Mouse (Mus musculus): ENCODE measurements around the gene Shroom3. TPM values are rescaled to one million over a fixed set of nuclear protein-coding genes. Genes with fewer than 3 reads are reported as not detected.

The Shroom3 gene
- polyA plus RNA-seq, 1 experiment: 0.57 TPM

GRCm38 (mm10) chr5:92688569-92688968, 5.3 kb downstream of the Shroom3 start:
- no peak overlapping the region for H3K4me3 ChIP-seq (ENCODE audit: insufficient read depth, poor library complexity, severe bottlenecking)
- no peaks in the 10 kb centered on the region for H3K36me3 ChIP-seq (ENCODE audit: control insufficient read depth, insufficient read depth)
- no peaks in the 10 kb centered on the region for H3K79me2 ChIP-seq (ENCODE audit: control insufficient read depth, insufficient read depth)
- H3K27me3 ChIP-seq (ENCODE audit: control insufficient read depth, insufficient read depth, insufficient read length): no peaks in the 10 kb centered on the region
- H3K79me3 ChIP-seq (ENCODE audit: low read depth): no peaks in the 10 kb centered on the region
- H3ac ChIP-seq (ENCODE audit: control insufficient read depth, insufficient read length, low read depth): no peak overlapping the region
- TF ChIP-seq CEBPB (IDR thresholded peaks at IDR 0.05; ENCODE audit: low read depth) (no peak), MAX (IDR thresholded peaks at IDR 0.05) (no peak), MYOG (IDR thresholded peaks at IDR 0.05; ENCODE audit: control insufficient read depth, extremely low read depth, insufficient read length) (no peak)

- no peak overlapping the region for H3K4me3 ChIP-seq (ENCODE audit: insufficient read depth, poor library complexity, severe bottlenecking)
- no peaks in the 10 kb centered on the region for H3K79me2 ChIP-seq (ENCODE audit: control insufficient read depth, insufficient read depth)
- no peak for TF ChIP-seq MYOD1 (IDR thresholded peaks at IDR 0.05; ENCODE audit: control insufficient read depth, insufficient read length, low read depth)
- no peak for TF ChIP-seq CEBPB (IDR thresholded peaks at IDR 0.05; ENCODE audit: low read depth)
- no peak for TF ChIP-seq MAX (IDR thresholded peaks at IDR 0.05)
- TF ChIP-seq USF1 (IDR thresholded peaks at IDR 0.05; ENCODE audit: low read depth): no peak
- TF ChIP-seq FOSL1 (IDR thresholded peaks at IDR 0.05; ENCODE audit: insufficient read depth, low read length, poor library complexity, severe bottlenecking): no peak
- TF ChIP-seq CTCF (IDR thresholded peaks at IDR 0.05; ENCODE audit: control insufficient read depth, insufficient read depth, insufficient read length): no peak
- no peak for TF ChIP-seq MYOG (IDR thresholded peaks at IDR 0.05; ENCODE audit: control insufficient read depth, extremely low read depth, insufficient read length)
- H3K27me3 ChIP-seq (ENCODE audit: control insufficient read depth, insufficient read depth, insufficient read length): no peaks in the 10 kb centered on the region
- no peaks in the 10 kb centered on the region for H3K79me3 ChIP-seq (ENCODE audit: low read depth)
- no peak overlapping the region for H3ac ChIP-seq (ENCODE audit: control insufficient read depth, insufficient read length, low read depth)
- H3K36me3 ChIP-seq (ENCODE audit: control insufficient read depth, insufficient read depth): no peaks in the 10 kb centered on the region
Measured at GRCm38 (mm10) chr5:92692206-92693007, 9.2 kb downstream of the Shroom3 start.

GRCm38 (mm10) chr5:92693744-92694143, 10.5 kb downstream of the Shroom3 start:
- no peak for TF ChIP-seq USF1 (IDR thresholded peaks at IDR 0.05; ENCODE audit: low read depth)

GRCm38 (mm10) chr5:92694316-92694995, 11.2 kb downstream of the Shroom3 start:
- TF ChIP-seq CTCF (IDR thresholded peaks at IDR 0.05; ENCODE audit: control insufficient read depth, insufficient read depth, insufficient read length): no peak
- TF ChIP-seq MYOD1 (IDR thresholded peaks at IDR 0.05; ENCODE audit: control insufficient read depth, insufficient read length, low read depth): no peak
- no peak for TF ChIP-seq MAX (IDR thresholded peaks at IDR 0.05)
- no peak for TF ChIP-seq FOSL1 (IDR thresholded peaks at IDR 0.05; ENCODE audit: insufficient read depth, low read length, poor library complexity, severe bottlenecking)
- TF ChIP-seq MYOG (IDR thresholded peaks at IDR 0.05; ENCODE audit: control insufficient read depth, extremely low read depth, insufficient read length): no peak
- TF ChIP-seq USF1 (IDR thresholded peaks at IDR 0.05; ENCODE audit: low read depth): no peak
- Histone ChIP-seq H3K4me3 (ENCODE audit: insufficient read depth, poor library complexity, severe bottlenecking) (no peak overlapping the region), H3ac (ENCODE audit: control insufficient read depth, insufficient read length, low read depth) (no peak overlapping the region), H3K27me3 (ENCODE audit: control insufficient read depth, insufficient read depth, insufficient read length) (no peaks in the 10 kb centered on the region), H3K79me3 (ENCODE audit: low read depth) (no peaks in the 10 kb centered on the region), H3K79me2 (ENCODE audit: control insufficient read depth, insufficient read depth) (no peaks in the 10 kb centered on the region), H3K36me3 (ENCODE audit: control insufficient read depth, insufficient read depth) (no peaks in the 10 kb centered on the region)

More at GRCm38 (mm10) chr5:92693744-92694143, 10.5 kb downstream of the Shroom3 start:
- H3K36me3 ChIP-seq (ENCODE audit: control insufficient read depth, insufficient read depth): no peaks in the 10 kb centered on the region
- H3K27me3 ChIP-seq (ENCODE audit: control insufficient read depth, insufficient read depth, insufficient read length): no peaks in the 10 kb centered on the region
- H3K79me3 ChIP-seq (ENCODE audit: low read depth): no peaks in the 10 kb centered on the region
- no peaks in the 10 kb centered on the region for H3K79me2 ChIP-seq (ENCODE audit: control insufficient read depth, insufficient read depth)
- H3K4me3 ChIP-seq (ENCODE audit: insufficient read depth, poor library complexity, severe bottlenecking): no peak overlapping the region
- H3ac ChIP-seq (ENCODE audit: control insufficient read depth, insufficient read length, low read depth): no peak overlapping the region

- TF ChIP-seq CEBPB (IDR thresholded peaks at IDR 0.05; ENCODE audit: low read depth) (no peak), USF1 (IDR thresholded peaks at IDR 0.05; ENCODE audit: low read depth) (no peak), FOSL1 (IDR thresholded peaks at IDR 0.05; ENCODE audit: insufficient read depth, low read length, poor library complexity, severe bottlenecking) (no peak)
- Histone ChIP-seq H3ac (ENCODE audit: control insufficient read depth, insufficient read length, low read depth) (no peak overlapping the region), H3K4me3 (ENCODE audit: insufficient read depth, poor library complexity, severe bottlenecking) (no peak overlapping the region), H3K36me3 (ENCODE audit: control insufficient read depth, insufficient read depth) (no peaks in the 10 kb centered on the region), H3K79me2 (ENCODE audit: control insufficient read depth, insufficient read depth) (no peaks in the 10 kb centered on the region), H3K27me3 (ENCODE audit: control insufficient read depth, insufficient read depth, insufficient read length) (no peaks in the 10 kb centered on the region), H3K79me3 (ENCODE audit: low read depth) (no peaks in the 10 kb centered on the region)
Measured at GRCm38 (mm10) chr5:92698131-92698836, 15.0 kb downstream of the Shroom3 start.
